Mouse (Mus musculus): ENCODE measurements around the gene Ncor1. TPM values are rescaled to one million over a fixed set of nuclear protein-coding genes. Genes with fewer than 3 reads are reported as not detected.

The Ncor1 gene
- total and polyA plus RNA-seq, 2 experiments from 2014 or later, result 82.4 to 129 TPM

- Histone ChIP-seq H3K9me3 (replicated peaks; ENCODE audit: control insufficient read depth, low read length) (no peaks in the 10 kb centered on the region), H3K4me2 (ENCODE audit: low read depth, low read length) (no peak overlapping the region), H3K4me3 (ENCODE audit: low read depth, low read length) (no peak overlapping the region), H3K36me3 (replicated peaks; ENCODE audit: control insufficient read depth, insufficient read depth, low read length) (no peaks in the 10 kb centered on the region), H3K27me3 (ENCODE audit: control insufficient read depth, insufficient read depth, low read length) (no peaks in the 10 kb centered on the region), H3K9ac (replicated peaks; ENCODE audit: low read depth, low read length) (no peak overlapping the region), H3K4me1 (ENCODE audit: control insufficient read depth, insufficient read depth) (no peaks in the 10 kb centered on the region), H3K27ac (ENCODE audit: low read depth) (no peak overlapping the region)
- ATAC-seq (ENCODE audit: insufficient read depth, low read depth), result no peak
- DNase-seq (ENCODE audit: low spot score), result no peak
- no peak for TF ChIP-seq EP300 (IDR thresholded peaks at IDR 0.05; ENCODE audit: low read depth)
- TF ChIP-seq CTCF (IDR thresholded peaks at IDR 0.05; ENCODE audit: low read depth), result no peak
- 70% methylated on average over 8 of the region's 8 CpGs for WGBS
Measured at GRCm38 (mm10) chr11:62268381-62268780, 190.0 kb downstream of the Ncor1 start.

DNA sequence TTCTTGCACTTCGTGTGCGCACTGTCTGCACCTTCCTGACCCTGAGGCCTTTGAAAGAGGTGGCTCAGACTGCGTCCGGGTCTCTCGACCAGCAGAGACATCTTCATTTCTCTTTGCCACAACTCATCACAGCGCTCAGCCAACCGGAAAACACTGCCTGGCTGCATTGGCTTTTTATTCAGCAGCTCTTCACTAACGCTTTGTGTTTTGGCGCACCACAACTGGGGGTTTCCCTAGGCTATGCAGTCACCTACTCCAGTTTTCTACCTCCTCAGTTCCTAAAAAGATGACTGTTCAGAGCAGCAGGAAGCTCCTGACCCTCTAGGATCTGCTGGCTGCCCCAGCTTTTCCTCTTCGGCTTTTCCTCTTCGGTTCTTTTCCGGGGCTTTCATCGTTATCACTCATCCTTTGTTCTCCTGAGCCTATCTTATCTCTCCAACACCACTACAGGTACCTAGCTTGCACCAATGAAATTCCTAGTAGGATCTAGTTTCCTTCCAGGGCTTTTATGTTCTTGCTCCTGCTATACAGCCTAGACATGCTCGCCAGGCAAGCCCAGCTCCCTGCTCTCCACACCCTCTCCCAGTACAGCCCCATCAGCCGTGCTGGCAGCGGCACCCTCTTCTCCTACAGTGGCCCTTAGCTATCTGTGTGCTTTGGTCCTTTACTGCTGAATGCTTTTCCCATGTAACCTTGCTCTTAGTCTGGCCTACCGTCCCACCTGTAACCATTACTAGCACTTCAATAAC lies 191.7 kb downstream of the Ncor1 start:
- H3K4me3 ChIP-seq (ENCODE audit: low read depth, low read length), result no peak overlapping the region
- H3K36me3 ChIP-seq (replicated peaks; ENCODE audit: control insufficient read depth, insufficient read depth, low read length), result no peaks in the 10 kb centered on the region
- no peak for DNase-seq (ENCODE audit: low spot score)
- ATAC-seq (ENCODE audit: insufficient read depth, low read depth), result no peak
- H3K4me2 ChIP-seq (ENCODE audit: low read depth, low read length), result no peak overlapping the region
- 57% methylated on average over 17 of the region's 17 CpGs for WGBS
- H3K27me3 ChIP-seq (ENCODE audit: control insufficient read depth, insufficient read depth, low read length), result no peaks in the 10 kb centered on the region
- H3K9me3 ChIP-seq (replicated peaks; ENCODE audit: control insufficient read depth, low read length), result no peaks in the 10 kb centered on the region
- no peak overlapping the region for H3K9ac ChIP-seq (replicated peaks; ENCODE audit: low read depth, low read length)
- TF ChIP-seq EP300 (IDR thresholded peaks at IDR 0.05; ENCODE audit: low read depth) (no peak), CTCF (IDR thresholded peaks at IDR 0.05; ENCODE audit: low read depth) (no peak)
- no peaks in the 10 kb centered on the region for H3K4me1 ChIP-seq (ENCODE audit: control insufficient read depth, insufficient read depth)
- no peak overlapping the region for H3K27ac ChIP-seq (ENCODE audit: low read depth)

Other genes with a start within 250 kb of the Ncor1 start
- 0.11 and 0.62 TPM in 2 replicates for gene Adora2b, start 209.6 kb downstream of the Ncor1 start, total RNA-seq (2014; rRNA removed; ENCODE audit: low replicate concordance)
- 0.57 and 0.74 TPM in 2 replicates for gene Adora2b, start 209.6 kb downstream of the Ncor1 start, polyA plus RNA-seq (2015; fragmentation: Nextera tagmentation; extraction: Ambion mirVana)
- gene Zswim7, start 177.2 kb downstream of the Ncor1 start, total RNA-seq (2014; rRNA removed; ENCODE audit: low replicate concordance), result 14.6 and 43.3 TPM in 2 replicates
- 39.0 and 43.3 TPM in 2 replicates for gene Zswim7, start 177.2 kb downstream of the Ncor1 start, polyA plus RNA-seq (2015; fragmentation: Nextera tagmentation; extraction: Ambion mirVana)
- gene Ttc19, start 177.1 kb downstream of the Ncor1 start, total RNA-seq (2014; rRNA removed; ENCODE audit: low replicate concordance), result 26.9 and 31.2 TPM in 2 replicates
- gene Ttc19, start 177.1 kb downstream of the Ncor1 start, polyA plus RNA-seq (2015; fragmentation: Nextera tagmentation; extraction: Ambion mirVana), result 20.1 and 21.3 TPM in 2 replicates
- gene Pigl, start 81 bp downstream of the Ncor1 start, total RNA-seq (2014; rRNA removed; ENCODE audit: low replicate concordance), result 3.6 and 5.5 TPM in 2 replicates
- gene Pigl, start 81 bp downstream of the Ncor1 start, polyA plus RNA-seq (2015; fragmentation: Nextera tagmentation; extraction: Ambion mirVana), result 3.9 and 4.3 TPM in 2 replicates
- gene Cenpv, start 80.7 kb upstream of the Ncor1 start, total RNA-seq (2014; rRNA removed; ENCODE audit: low replicate concordance), result 19.1 and 111 TPM in 2 replicates
- gene Cenpv, start 80.7 kb upstream of the Ncor1 start, polyA plus RNA-seq (2015; fragmentation: Nextera tagmentation; extraction: Ambion mirVana), result 13.1 and 14.6 TPM in 2 replicates
- 704 and 828 TPM in 2 replicates for gene Ubb, start 92.6 kb upstream of the Ncor1 start, total RNA-seq (2014; rRNA removed; ENCODE audit: low replicate concordance)
- 1,871 and 2,053 TPM in 2 replicates for gene Ubb, start 92.6 kb upstream of the Ncor1 start, polyA plus RNA-seq (2015; fragmentation: Nextera tagmentation; extraction: Ambion mirVana)
- 6.4 and 7.7 TPM in 2 replicates for gene Trpv2, start 115.9 kb upstream of the Ncor1 start, total RNA-seq (2014; rRNA removed; ENCODE audit: low replicate concordance)
- 2.6 and 3.0 TPM in 2 replicates for gene Trpv2, start 115.9 kb upstream of the Ncor1 start, polyA plus RNA-seq (2015; fragmentation: Nextera tagmentation; extraction: Ambion mirVana)
- gene Lrrc75a, start 190.0 kb upstream of the Ncor1 start, total RNA-seq (2014; rRNA removed; ENCODE audit: low replicate concordance), result 33.6 and 33.9 TPM in 2 replicates
- 9.3 and 9.6 TPM in 2 replicates for gene Lrrc75a, start 190.0 kb upstream of the Ncor1 start, polyA plus RNA-seq (2015; fragmentation: Nextera tagmentation; extraction: Ambion mirVana)
- 11.1 and 36.0 TPM in 2 replicates for gene Mmgt2, start 190.1 kb upstream of the Ncor1 start, total RNA-seq (2014; rRNA removed; ENCODE audit: low replicate concordance)
- gene Mmgt2, start 190.1 kb upstream of the Ncor1 start, polyA plus RNA-seq (2015; fragmentation: Nextera tagmentation; extraction: Ambion mirVana), result 38.9 and 40.6 TPM in 2 replicates